Mouse (Mus musculus) mouse embryonic stem cell (cell line): ENCODE measurements around the gene Sdhaf2.
"Not testable (repeated sequence)": the region's sequence is repeated elsewhere in the genome, so short reads cannot be mapped to it uniquely, and the experiment has no call there.

Experiments used
- in situ Hi-C, 2 experiments: fragments of 300-500 bp; cut with MboI; formaldehyde crosslinking; loops; 1 replicate in 1 of 2; 3 replicates in 1 of 2; pipeline ENCODE4 v1.14.3; 2019 to 2020; ENCODE audit warnings: low sequenced_read_pairs in 2 of 2, low pct_unique_long_range_greater_than_20kb in 1 of 2, mixed read lengths in 1 of 2; ENCODE audit not compliant: unreplicated experiment in 1 of 2

The Sdhaf2 gene

DNA sequence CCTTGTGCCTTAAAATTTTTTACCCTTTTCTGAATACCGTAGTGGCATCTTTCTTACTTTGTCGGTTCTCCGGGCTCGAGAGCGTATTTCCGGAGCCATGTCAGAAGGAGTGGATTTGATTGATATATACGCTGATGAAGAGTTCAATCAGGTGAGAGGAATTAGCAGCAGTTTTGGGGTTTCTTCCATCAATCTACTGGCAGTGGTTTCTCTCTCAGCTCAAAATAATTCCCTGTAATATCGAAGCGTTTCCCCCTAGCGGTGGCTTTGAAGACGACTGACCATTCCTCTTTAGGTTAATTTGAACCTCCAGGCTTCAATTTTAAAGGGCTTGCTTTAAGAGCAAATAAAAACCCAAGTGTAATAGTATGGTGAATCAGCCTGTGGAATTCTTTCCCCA lies at the start of gene Sdhaf2:
Gene Sdhaf2, minus strand, starts transcription at position 233 of the 400 bp plus-strand sequence.
- in situ Hi-C loops: no loop called here

- in situ Hi-C loops: no loop called here
Measured at GRCm38 (mm10) chr19:10569627-10570026, 43.7 kb upstream of the Sdhaf2 start.

GRCm38 (mm10) chr19:10565217-10565616 lies 39.3 kb upstream of the Sdhaf2 start:
- in situ Hi-C loops: no loop called here

DNA sequence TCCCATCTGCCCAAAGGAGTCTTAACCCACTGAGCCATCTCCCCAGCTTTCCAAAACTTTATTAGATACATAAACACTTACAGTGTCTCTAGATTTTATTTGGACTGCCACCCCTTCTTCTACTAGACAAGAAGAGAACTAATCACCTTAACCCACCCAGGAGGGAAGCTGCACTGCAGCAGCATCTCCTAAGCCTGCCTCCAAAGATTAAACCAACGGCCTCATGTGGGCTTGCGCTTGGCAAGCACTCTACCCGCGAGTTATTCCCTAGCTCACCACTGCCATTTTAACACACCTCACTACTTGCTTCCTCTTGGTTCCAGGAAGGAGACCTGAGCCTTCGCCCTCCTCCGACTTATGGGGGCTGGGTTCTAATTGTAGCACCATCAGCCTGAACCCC lies 38.3 kb upstream of the Sdhaf2 start:
- in situ Hi-C loops: no loop called here

GRCm38 (mm10) chr19:10562351-10562750 lies 36.4 kb upstream of the Sdhaf2 start:
- in situ Hi-C loops: no loop called here

- in situ Hi-C loops: no loop called here
Measured at GRCm38 (mm10) chr19:10561558-10562314, 35.8 kb upstream of the Sdhaf2 start.

- in situ Hi-C loops: no loop called here
Measured at GRCm38 (mm10) chr19:10560108-10560507, 34.2 kb upstream of the Sdhaf2 start.

GRCm38 (mm10) chr19:10557837-10558375 lies 32.0 kb upstream of the Sdhaf2 start:
- in situ Hi-C loops: not testable (repeated sequence)

DNA sequence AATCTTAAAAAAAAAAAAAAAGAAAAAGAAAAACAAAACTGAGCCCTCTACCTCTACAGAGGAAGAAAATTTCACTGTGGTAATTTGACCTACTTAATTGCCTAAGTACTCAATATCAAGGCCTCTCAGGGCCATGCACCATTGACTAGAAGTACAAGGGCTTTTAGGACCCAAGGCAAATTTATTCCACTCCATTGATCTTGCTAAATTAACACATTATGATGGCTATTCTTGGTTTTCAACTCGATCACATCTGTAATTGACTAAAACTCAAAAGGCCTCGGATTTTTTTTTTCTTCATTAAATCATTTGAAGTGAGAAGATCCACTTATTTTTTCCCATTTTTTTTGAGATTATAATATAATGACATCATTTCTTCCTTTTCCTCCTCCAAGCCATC lies 31.5 kb upstream of the Sdhaf2 start:
- in situ Hi-C loops: no loop called here

- in situ Hi-C loops: no loop called here
Measured at GRCm38 (mm10) chr19:10557001-10557400, 31.1 kb upstream of the Sdhaf2 start.

DNA sequence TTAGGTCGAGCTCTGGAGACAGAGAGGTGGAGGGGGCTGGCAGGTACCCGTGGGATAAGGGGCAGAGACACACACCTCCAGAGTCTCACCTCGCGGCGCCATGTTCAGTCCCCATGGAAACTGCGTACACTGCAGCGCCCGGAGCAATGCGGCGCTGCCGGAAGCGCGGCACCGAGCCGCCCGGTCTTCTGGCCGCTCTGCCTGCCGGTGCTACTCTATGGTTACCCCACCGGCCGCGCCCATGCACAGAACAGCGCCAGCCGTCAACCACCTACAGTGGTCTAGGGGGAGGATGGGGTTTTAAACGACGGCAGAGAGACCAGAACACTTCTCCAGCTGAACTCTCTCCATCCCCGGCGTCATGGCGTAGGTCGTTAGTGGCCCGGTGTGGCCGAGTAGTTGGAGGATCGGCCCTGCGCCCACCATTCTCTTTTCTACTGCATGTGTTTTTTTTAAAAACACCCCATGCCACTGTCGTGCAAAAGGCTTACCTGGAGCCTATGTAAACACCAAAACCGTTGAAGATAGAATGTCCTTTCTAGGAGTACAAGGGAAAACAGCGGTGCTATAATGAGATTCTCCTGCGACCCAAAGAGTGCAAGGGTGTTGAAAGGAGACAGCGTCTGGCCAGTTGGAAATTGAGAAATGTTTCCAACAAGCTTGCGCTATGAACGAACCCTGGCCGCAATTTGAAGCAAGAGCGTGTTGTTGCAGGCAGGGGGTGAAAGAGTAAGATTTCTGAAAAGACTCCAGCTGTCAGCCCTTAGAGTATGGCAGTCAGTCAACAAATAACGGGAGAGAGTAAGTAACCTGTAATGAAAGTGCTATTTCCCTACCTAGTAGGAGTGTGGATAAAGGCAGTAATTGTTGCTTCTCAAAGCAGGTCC lies 29.9 kb upstream of the Sdhaf2 start, which contains the start of gene Tmem216:
Gene Tmem216, minus strand, starts transcription at position 615 of the 887 bp plus-strand sequence.
- in situ Hi-C loops: no loop called here

DNA sequence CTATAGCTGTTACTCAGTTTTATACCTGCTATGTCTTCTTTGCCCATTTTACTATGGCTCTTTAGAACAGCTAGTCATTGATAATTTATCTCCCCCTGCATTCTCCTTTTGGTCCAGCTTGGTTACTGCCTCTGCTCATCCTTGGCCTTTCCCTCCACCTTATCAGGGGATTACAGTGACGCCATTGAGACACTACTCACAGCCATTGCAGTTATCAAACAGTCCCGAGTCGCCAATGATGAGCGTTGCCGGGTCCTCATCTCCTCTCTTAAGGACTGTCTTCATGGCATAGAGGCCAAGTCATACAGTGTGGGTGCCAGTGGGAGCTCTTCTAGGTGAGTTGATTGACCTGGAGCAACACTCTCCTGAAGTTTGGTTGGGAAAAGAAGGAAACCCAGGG lies 13.5 kb upstream of the Sdhaf2 start:
- in situ Hi-C loops: no loop called here

DNA sequence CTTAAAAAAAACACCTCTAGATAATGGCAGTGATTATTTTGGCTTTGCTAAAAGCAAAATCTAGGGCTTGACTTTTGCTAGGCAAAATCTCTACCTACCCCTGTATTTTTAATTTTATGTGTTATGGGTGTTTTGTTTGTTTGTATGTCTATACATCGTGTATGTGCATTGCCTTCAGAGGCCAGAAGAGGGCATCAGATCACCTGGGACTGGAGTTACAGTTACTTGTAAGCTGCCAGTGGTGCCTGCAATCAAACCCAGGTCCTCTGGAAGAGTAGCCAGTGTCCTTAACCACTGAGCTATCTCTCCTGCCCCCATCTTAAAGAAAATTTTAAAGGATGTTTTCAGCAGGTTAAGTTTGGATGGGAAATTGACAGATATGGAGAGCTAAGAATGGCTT lies 4.1 kb upstream of the Sdhaf2 start:
- in situ Hi-C loops: loop anchor here in 1 of 2 experiments (5.0 kb wide), 1 partner anchor 82 kb away; no protein-coding TSS in a partner anchor

GRCm38 (mm10) chr19:10525106-10525901 lies 638 bp downstream of the Sdhaf2 start, which contains the start of gene Cpsf7:
Cpsf7 (plus strand) TSS chr19:10525266.
- in situ Hi-C loops: no loop called here

- in situ Hi-C loops: no loop called here
Measured at GRCm38 (mm10) chr19:10524784-10525105, 1.2 kb downstream of the Sdhaf2 start.

DNA sequence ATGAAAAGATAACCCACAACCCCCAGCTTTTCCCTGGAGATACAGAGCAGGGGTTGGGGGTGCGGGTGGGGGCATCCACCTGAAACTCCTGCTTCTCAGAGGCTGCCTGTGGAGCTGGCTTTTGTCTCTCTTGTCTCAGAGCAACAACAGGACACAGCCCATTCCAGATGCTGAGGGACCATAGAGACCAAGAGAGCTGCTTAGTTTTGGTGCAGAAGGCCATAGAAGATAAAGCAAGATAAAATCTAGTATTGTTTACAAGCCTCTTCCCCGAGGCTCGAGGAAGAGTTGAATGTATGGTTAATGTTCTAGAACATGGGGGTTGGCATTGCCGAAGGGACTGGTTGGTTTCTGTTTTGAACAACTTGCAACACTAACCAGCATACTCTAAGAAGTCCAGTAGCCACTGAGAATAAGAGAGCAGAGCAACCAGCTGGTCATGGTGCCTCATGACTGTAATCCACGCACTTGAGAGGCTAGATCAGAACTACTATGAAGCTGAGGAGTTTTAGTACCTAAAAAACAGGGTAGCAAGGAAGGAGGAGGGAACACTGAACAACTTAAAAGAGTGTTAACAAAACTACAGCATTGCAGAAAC lies 2.4 kb downstream of the Sdhaf2 start:
- in situ Hi-C loops: no loop called here

GRCm38 (mm10) chr19:10521926-10522325 lies 4.0 kb downstream of the Sdhaf2 start:
- in situ Hi-C loops: no loop called here

DNA sequence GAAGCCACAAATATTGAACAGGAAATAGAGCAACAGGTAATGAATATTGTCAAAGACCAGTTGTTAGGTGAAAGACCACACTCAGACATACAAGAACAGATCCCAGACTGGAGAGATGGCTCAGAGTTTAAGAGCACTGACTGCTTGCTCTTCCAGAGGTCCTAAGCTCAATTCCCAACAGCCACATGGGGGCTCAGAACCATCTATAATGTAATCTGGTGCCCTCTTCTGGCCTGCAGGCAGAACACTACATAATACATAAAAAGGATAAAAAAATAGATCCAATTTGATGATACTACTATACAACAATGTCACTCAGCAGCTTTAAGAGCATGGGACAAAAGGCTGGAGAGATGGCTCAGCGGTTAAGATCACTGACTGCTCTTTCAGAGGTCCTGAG lies 5.6 kb downstream of the Sdhaf2 start:
- in situ Hi-C loops: no loop called here
